Mouse (Mus musculus) layer of hippocampus, postnatal 14 days (tissue): Measurements from ENCODE around the gene Ube2o. TPM values are rescaled to one million over a fixed set of nuclear protein-coding genes. Genes with fewer than 3 reads are reported as not detected.

ENCODE experiments used
- DNase-seq, 2 experiments: peaks; one replicate each; pipeline ENCODE4 v3.0.0; 2021 to 2022; ENCODE audit warnings: low spot score in 2 of 2, mixed read lengths in 1 of 2
- total RNA-seq, 2 experiments: library from RNA; stranded (reverse); gene quantifications; 2 replicates each; pipeline ENCODE4 v1.2.3; 2021

Ube2o gene
- total RNA-seq, 2 experiments from 2014 or later = 104 to 108 TPM

DNA sequence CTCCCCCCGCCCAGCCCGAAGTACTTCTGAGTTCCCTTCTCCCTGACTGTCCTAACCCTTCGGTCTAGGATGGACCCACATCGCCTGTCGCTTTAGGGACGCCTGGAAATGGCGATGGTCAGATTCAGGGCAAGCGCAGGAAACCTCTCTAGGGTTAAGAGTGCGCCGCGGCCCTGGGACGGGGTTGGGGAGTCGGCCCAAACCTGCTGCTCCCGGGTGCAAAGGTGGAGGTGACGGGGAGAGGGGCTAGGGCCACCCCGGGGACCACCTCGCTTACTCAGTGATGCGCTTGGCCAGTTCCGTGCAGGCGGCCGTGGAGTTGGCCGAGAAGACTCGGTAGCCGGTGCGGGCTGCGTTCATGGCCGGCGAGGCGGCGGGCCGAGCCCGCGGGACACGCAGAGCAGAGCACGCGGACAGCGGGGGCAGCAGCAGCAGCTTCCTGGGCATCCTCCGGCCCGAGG, 91.4 kb downstream of the Ube2o start:
- DNase-seq = no peak

DNA sequence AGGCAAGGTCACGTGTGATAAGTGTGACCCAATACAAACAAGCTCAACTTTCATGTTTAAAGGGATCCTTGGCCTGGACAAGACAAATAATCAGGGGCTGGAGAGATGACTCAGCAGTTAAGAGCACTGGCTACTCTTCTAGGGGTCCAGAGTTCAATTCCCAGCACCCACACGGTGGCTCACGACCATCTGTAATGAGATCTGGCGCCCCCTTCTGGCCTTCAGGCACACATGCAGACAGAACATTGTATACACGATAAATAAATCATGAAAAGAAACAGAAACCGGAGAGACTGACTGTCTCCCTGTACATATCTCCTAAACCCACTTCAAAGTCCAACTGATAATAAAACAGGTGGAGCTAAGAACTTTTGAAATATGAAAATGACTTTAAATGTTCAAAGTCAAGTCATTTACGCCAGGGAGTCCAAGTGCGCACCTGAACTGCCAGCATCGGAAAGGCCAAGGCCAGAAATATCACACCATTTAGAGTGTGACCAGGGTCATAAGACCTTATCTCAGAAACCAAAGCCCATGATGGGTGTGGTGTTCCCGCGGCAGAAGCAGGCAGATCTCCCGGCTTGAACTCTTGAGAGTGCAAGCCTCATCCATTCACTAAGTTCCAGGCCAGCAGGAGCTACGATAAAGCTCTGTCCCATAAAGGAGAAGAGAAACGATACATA, 92.4 kb downstream of the Ube2o start:
- DNase-seq = no peak

DNA sequence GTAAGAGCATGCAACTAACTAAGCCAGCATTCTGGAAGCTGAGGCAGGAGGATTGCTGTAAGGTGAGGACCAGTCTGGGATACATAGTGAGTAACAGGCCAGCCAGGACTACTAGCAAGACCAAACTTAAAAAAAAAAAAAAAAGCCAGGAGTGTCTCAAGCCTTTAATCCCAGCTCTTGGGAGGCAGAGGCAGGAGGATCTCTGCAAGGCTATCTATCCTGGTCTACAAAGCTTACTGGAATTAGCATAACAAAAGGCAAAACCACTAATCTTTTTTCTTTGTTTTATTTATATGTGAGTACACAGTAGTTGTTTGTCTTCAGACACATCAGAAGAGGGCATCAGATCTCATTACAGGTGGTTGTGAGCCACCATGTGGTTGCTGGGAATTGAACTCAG, 93.0 kb downstream of the Ube2o start:
- no peak for DNase-seq

Other genes with a start within 250 kb of the Ube2o start
- 10 to 100 TPM in 1 of 2 experiments, 1 to 10 TPM in 1; 6.9 to 13.4 TPM for gene Foxj1, start 246.0 kb downstream of the Ube2o start, total RNA-seq
- 100 to 1,000 TPM; 236 to 242 TPM for gene Rnf157, start 168.4 kb downstream of the Ube2o start, total RNA-seq
- 10 to 100 TPM; 38.7 to 41.4 TPM for gene Ubald2, start 147.4 kb downstream of the Ube2o start, total RNA-seq
- gene Qrich2, start 115.2 kb downstream of the Ube2o start, total RNA-seq = under 1 TPM in 1 of 2 experiments, not detected in 1; 0.07 TPM
- 10 to 100 TPM; 86.1 to 90.6 TPM for gene Prpsap1, start 87.2 kb downstream of the Ube2o start, total RNA-seq
- gene Sphk1, start 50.5 kb downstream of the Ube2o start, total RNA-seq = 1 to 10 TPM; 2.2 TPM
- under 1 TPM; 0.39 to 0.76 TPM for gene Aanat, start 5.0 kb upstream of the Ube2o start, total RNA-seq
- 1 to 10 TPM; 1.6 to 1.7 TPM for gene Rhbdf2, start 45.6 kb upstream of the Ube2o start, total RNA-seq
- gene Prcd, start 72.1 kb upstream of the Ube2o start, total RNA-seq = 1 to 10 TPM; 4.6 to 5.0 TPM
- 10 to 100 TPM; 48.9 to 52.1 TPM for gene Cygb, start 72.9 kb upstream of the Ube2o start, total RNA-seq
- not detected for gene St6galnac1, start 194.1 kb upstream of the Ube2o start, total RNA-seq
- 10 to 100 TPM; 22.2 to 22.8 TPM for gene Mxra7, start 246.6 kb upstream of the Ube2o start, total RNA-seq